Mouse (Mus musculus) heart, postnatal 10 days (tissue): ENCODE data around the gene Aldh6a1. TPM values are rescaled to one million over a fixed set of nuclear protein-coding genes. Genes with fewer than 3 reads are reported as not detected.

Experiments used
- DNase-seq, 2 experiments: peaks; one replicate each; pipeline ENCODE4 v3.0.0; 2021
- intact Hi-C: fragments of 180-260 bp; cut with DNase I; formaldehyde crosslinking; loops from one replicate; pipeline ENCODE4 v1.15.1; 2025
- total RNA-seq, 2 experiments: library from RNA; stranded (reverse); gene quantifications; 2 replicates each; pipeline ENCODE4 v1.2.3; 2021

The Aldh6a1 gene
- 10 to 100 TPM; 59.7 to 66.2 TPM for total RNA-seq

DNA sequence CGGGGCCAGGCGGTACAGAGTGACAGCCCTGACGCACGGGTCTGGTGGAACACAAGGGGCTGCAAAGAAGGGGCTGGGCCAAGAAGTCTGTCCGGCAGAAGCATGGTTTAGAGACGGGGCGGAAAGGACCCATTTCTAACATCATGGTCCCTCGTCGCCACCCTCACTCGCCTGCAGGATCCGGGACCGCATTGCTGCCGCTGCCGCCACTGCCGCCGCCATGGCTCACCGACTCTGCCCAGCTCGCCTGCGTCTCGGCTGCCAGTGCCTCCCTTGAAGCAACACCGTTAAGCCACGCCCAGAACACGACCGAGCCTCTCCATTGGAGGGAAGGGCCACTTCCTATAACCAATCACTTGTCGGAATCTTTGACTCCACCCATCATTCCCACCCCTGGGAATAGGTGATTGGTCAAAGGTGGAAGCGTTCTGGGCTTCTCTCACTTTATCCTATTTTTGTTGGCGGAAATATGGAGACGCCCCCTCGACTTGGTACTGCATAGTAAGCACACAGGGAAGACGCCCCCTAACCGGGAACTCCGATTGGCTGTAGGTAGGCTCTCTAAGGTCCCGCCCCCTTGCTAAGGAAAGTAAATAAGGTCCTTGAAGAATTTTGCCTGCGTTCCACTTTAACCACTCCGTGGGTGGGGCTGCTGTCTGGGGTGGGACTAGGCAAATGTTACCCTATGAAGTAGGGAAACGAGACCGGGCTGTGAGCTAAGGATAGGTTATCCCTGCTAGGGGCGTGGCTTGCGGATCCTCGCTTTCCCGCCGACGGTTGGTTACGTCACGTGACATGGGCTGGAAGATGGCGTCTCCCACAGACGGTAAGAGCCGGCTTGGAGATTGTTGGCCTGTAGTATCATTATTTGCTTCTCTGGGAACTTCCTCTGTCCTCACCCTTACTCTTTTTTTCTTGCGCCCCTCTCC is at the start of gene Aldh6a1, which contains the start of gene Lin52:
Gene Aldh6a1, minus strand, starts transcription at position 287 of the 929 bp plus-strand sequence.
Gene Lin52, plus strand, starts transcription at position 705 of the 929 bp plus-strand sequence.
- peak; percentile 98 for DNase-seq
- intact Hi-C loops, result loop anchor here (5.0 kb wide), 1 partner anchor 89 kb away; the partner anchor contains the start of genes Coq6 and Fam161b

DNA sequence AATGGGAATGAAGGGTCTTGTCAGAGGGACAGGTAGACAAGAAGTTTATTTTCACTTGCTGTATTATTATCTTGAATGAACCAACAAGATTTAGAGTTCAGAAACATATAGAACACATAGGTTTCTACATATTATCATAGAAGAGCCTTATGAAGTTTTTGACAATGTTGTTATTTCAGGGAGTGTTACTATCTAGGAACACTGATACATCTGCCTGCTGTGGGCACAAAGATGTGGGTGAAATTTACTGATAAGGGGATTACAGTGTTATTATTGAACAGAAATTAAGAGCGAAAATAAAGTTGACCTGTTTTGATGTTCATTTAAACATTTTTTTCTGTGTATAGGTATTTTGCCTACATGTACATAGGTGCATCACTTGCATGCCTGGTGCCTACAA is 46.0 kb upstream of the Aldh6a1 start:
- no peak for DNase-seq
- intact Hi-C loops, result no loop called here

GRCm38 (mm10) chr12:84487324-84488056 is 36.7 kb upstream of the Aldh6a1 start:
- DNase-seq, result peak; percentile 40 to 62
- intact Hi-C loops, result no loop called here

DNA sequence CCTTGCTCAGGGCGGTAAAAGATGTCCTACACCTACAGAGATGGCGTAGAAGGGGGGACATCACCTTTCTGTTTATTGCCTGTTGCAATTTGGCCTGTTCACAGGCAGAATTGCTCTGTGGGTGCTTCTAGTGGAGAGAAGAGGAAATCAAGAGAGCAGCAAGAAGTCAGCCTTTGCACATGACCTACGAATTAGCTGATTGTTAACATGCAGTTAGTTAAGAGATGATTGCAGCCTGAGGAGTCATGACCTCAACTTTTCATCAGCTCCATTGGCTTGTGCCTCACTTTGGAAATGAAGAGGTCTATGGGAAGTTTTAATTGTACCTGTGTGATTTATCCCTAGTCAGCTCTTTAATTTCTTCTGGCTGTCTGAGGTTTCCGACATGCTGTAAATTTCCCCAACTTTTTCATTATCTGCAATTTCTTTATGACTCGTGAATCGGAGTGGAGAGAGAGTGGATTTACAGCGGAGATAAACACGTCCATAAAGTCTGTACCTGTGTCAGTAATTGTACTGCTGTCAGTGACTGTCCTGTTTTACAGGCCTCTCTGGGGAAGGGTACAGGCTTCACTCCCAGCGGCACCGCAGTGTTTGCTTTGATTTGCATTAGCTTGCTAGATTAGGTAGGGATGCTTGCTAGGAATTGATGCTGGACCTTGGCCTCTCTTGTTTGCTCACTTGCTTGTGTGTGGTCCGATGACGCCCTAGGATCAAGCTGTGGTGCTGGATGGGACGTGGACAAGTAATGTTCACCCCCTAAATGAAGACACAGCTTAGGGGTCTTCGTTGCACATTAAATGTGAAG is 32.2 kb upstream of the Aldh6a1 start:
- intact Hi-C loops, result no loop called here
- no peak for DNase-seq

GRCm38 (mm10) chr12:84481251-84481650 is 30.4 kb upstream of the Aldh6a1 start:
- DNase-seq, result no peak
- intact Hi-C loops, result no loop called here

GRCm38 (mm10) chr12:84478937-84479336 is 28.1 kb upstream of the Aldh6a1 start:
- intact Hi-C loops, result no loop called here
- no peak for DNase-seq

GRCm38 (mm10) chr12:84468701-84469100 is 17.9 kb upstream of the Aldh6a1 start:
- DNase-seq, result peak; percentile 26 to 53
- intact Hi-C loops, result loop anchor here (1.0 to 5.0 kb wide), 2 partner anchors 121 to 289 kb away; no protein-coding TSS in a partner anchor

GRCm38 (mm10) chr12:84462856-84463255 is 12.1 kb upstream of the Aldh6a1 start:
- intact Hi-C loops, result no loop called here
- DNase-seq, result no peak

DNA sequence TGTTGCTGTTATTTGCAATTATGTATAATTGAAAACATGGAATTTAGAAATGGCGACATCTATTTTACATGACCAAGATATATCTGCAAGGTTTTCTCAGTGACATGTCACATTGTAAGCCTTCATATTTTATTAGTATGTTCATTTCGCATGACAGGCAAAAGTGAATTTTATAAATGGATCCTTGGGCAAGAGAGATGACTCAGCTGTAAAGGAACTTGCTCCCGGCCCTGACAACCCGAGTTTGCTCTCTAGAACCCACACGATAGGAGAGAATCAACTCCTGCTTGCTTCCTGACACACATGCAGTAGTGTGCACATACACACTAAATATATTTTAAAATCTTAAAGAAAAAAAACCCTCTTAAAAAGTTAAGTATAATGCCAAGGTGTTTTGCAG is 10.6 kb upstream of the Aldh6a1 start:
- intact Hi-C loops, result no loop called here
- no peak for DNase-seq

GRCm38 (mm10) chr12:84459845-84460244 is 9.0 kb upstream of the Aldh6a1 start:
- intact Hi-C loops, result no loop called here
- DNase-seq, result peak in 1 of 2 experiments; percentile 14

- intact Hi-C loops, result no loop called here
- DNase-seq, result no peak
Measured at GRCm38 (mm10) chr12:84456911-84457310, 6.1 kb upstream of the Aldh6a1 start.

DNA sequence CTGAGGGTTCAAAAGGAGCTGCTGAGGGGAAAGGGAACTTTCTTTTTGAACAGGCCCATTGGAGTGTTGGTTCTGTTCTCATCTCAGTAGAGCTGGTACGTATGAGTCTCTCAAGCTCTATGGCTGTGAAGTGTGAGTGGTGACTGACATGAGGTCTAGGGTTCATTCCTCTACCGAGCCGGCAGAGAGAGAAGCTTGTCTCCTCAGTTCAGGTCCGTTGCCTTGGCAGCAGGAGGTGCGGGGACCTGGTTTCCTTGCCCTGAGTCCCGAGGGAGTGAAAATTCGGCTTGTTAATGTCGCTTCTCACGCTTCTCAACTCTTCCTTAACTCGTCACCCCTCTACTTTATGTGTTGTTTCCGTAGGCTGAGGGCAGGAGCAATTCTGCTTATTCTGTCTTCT is 997 bp upstream of the Aldh6a1 start:
- DNase-seq, result no peak
- intact Hi-C loops, result loop anchor here (5.0 kb wide), 1 partner anchor 90 kb away; the partner anchor contains the start of genes Coq6 and Fam161b

- peak in 1 of 2 experiments; percentile 51 for DNase-seq
- intact Hi-C loops, result loop anchor here (5.0 kb wide), 1 partner anchor 88 kb away; the partner anchor contains the start of genes Coq6 and Fam161b
Measured at GRCm38 (mm10) chr12:84450351-84450717, 470 bp downstream of the Aldh6a1 start.

DNA sequence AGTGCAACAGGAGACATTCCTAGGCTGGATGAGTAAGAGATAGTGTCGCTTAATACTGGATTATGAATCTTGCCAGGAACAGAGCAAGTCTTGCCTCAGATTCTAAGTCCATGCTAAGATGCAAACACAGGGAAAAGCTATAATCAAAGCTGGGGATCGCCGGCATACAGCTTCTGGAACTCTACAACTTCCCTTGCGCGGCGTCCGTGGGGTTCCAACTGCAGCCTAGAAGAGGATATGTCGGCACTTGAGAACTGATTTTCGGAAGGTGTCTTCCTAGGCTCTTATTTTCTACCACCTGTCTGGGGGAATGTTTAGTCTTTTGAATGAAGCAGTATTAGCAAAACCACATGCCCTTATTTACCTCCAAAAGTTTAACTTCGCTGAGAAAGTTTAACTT is 917 bp downstream of the Aldh6a1 start:
- DNase-seq, result peak in 1 of 2 experiments; percentile 10
- intact Hi-C loops, result loop anchor here (5.0 kb wide), 1 partner anchor 88 kb away; the partner anchor contains the start of genes Coq6 and Fam161b

GRCm38 (mm10) chr12:84448181-84448580 is 2.6 kb downstream of the Aldh6a1 start:
- intact Hi-C loops, result no loop called here
- no peak for DNase-seq

DNA sequence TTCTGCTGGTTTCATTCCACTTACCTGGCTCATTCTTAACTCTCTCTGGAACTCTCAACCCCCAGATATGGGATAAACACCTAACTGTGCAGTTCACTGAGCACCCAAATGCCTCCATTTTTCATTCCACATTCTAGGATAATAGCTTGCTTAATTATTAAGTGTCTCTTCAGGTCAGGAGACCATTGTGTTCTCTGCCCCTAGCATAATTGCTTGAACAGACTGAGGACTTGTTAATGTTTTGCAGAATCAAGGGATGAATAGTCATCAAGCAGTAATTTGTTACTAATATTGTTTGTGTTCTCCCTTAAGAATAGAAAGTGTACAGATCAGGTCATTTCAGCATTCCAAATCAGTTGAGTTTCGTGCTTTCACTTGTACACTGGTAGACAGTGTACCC is 3.4 kb downstream of the Aldh6a1 start:
- intact Hi-C loops, result no loop called here
- no peak for DNase-seq

GRCm38 (mm10) chr12:84442526-84442925 is 8.3 kb downstream of the Aldh6a1 start:
- DNase-seq, result no peak
- intact Hi-C loops, result no loop called here

- intact Hi-C loops, result no loop called here
- DNase-seq, result no peak
Measured at GRCm38 (mm10) chr12:84438697-84439096, 12.1 kb downstream of the Aldh6a1 start.

DNA sequence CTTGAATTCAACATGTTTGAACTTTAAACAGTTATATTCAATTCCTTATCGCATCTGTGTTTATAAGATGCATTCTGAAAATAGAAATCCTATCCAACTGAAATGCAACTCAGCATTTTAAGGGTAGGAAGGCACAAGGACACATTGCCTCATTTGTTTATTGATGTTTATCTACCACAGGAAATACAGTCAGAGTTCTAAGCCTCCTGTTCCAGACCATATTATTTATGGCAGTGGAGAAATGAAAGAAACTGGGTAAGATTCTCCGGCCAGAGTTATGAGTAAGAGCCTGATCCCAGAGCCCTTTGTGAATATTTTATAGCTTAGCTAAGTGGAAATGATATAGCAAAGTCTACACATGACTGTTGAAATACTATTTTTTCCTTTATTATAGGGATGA is 21.0 kb downstream of the Aldh6a1 start:
- no peak for DNase-seq
- intact Hi-C loops, result no loop called here

DNA sequence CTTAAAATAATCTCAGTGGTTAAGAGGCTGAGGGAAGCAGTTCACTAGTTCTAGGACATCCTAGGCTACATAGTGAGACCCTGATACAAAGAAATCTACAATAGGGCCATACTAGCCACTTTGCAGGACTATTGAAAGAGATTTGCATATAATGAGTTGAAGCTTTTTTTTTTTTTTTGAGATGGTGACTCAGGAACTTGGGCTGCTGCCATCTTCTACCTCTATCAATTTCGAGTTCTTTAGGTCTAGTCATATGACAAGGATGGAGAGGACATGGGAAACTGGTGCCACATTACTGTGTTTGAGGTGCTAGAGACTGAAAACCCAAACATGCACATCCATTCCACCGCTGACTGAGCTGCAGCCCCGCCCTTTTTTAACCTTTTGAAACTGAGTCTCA is 26.8 kb downstream of the Aldh6a1 start:
- no peak for DNase-seq
- intact Hi-C loops, result no loop called here

- DNase-seq, result no peak
- intact Hi-C loops, result no loop called here
Measured at GRCm38 (mm10) chr12:84417605-84417922, 33.2 kb downstream of the Aldh6a1 start.
